Mouse (Mus musculus) right cerebral cortex, postnatal 10 days (tissue): ENCODE measurements at regions not wholly inside any gene's neighbourhood (a gene's known extent, or its start where the extent isn't known, plus 50 kb on each side); places are given as distances from the start of the nearest gene placed in this dataset.
A peak's percentile ranks its signal among the peaks of the same experiment; 100 is the strongest.

Source experiments
- DNase-seq, 2 experiments: peaks; one replicate each; pipeline ENCODE4 v3.0.0; 2021; ENCODE audit warnings: low spot score in 2 of 2

DNA sequence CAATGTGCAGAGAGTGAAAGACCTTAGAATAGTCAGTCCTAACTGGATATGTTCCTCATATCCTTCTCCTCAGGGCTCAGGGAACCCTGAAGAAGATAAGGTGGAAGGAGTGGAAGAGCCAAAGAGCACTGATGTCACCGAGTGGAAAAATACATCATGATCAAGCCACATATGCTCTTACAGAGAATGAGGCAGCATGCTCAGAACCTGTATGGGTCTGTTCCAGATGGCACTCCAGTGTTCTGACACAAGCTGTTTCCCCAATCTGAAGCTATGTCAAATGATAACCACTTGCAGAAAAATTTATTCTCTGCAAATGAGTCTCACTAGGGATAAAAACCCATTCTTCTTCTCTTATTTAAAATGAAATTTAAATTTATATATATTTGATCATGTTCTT is 572.6 kb upstream of the Robo2 start:
- DNase-seq, result no peak

GRCm38 (mm10) chr16:74966099-74966498 is 554.5 kb upstream of the Robo2 start:
- DNase-seq, result no peak

- DNase-seq, result no peak
Measured at GRCm38 (mm10) chr16:74929739-74930138, 518.1 kb upstream of the Robo2 start.

GRCm38 (mm10) chr16:74900835-74901234 is 489.2 kb upstream of the Robo2 start:
- DNase-seq, result peak; percentile 35 to 39

- no peak for DNase-seq
Measured at GRCm38 (mm10) chr16:74887724-74888123, 476.1 kb upstream of the Robo2 start.

GRCm38 (mm10) chr16:74878603-74879002 is 467.0 kb upstream of the Robo2 start:
- no peak for DNase-seq

DNA sequence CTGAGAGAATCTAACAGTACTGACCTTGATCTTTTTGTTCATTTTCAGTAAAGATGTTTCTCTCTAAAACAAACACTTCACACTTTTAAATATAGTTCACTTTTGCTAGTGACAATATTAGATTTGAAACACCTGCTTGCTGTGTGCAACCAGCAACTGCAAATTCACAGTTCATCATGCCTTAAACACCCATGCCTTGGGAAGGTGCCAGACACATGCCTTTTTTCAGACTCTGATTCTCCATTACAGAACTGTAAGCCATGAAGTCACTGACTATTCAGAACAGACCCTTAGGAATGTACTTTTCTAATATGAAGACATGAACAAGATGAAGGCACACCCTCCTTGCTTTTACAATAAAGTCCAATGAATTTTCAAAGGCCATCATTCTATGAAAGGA is 462.1 kb upstream of the Robo2 start:
- DNase-seq, result peak; percentile 29 to 38

DNA sequence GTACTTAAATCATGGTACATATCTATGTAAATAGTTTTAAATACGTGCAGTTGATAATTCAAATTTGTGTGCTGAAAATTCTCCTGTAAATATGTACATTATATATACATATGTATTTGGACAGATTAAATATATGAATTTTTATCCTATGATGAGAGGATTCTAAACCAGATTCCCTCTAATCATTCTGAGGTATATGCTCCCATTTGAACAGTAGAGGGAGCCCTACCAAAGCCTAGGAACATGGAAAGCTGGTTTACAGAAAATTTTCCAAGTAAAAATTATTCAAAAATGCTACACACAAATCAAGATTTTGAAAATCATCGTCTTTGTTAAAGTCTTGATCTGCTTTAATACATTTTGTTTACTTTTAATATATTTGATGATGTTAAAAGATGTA is 446.1 kb upstream of the Robo2 start:
- DNase-seq, result no peak

DNA sequence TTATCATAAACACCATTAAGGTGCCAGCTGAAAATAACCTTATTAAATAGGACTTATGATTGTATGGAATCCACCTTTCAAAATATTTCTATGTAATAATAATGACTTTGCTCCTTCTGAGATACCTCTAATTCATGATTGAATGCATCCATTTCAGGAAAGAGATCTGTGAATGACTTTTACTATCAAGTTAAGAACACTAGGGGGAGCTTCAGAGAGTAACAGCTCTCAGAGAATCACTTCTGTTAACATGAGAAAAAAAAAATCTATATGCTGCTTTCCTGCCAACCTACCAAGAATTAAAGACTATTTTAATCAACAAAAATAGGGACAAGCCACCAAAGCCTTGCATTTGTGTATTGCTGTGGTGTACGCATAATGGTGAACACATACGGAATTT is 428.4 kb upstream of the Robo2 start:
- DNase-seq, result no peak

DNA sequence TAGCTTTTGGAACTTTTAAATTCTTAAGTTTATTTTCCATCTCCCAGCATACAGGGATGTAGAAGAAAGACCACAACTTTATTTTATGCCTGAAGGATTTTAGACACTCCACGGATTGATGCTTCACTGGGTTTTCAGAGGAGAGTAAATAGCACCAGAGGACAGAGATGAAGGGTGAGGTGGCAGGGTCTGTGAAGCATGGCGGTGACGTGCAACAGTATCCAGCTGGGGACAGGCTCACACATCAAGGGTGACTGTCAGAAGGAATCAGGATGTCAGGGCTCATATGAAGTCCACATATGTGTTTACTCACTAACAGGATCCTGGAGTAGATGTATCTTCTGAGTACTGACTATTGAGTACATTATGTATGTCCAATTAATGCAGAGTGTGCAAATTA is 402.8 kb upstream of the Robo2 start:
- no peak for DNase-seq

DNA sequence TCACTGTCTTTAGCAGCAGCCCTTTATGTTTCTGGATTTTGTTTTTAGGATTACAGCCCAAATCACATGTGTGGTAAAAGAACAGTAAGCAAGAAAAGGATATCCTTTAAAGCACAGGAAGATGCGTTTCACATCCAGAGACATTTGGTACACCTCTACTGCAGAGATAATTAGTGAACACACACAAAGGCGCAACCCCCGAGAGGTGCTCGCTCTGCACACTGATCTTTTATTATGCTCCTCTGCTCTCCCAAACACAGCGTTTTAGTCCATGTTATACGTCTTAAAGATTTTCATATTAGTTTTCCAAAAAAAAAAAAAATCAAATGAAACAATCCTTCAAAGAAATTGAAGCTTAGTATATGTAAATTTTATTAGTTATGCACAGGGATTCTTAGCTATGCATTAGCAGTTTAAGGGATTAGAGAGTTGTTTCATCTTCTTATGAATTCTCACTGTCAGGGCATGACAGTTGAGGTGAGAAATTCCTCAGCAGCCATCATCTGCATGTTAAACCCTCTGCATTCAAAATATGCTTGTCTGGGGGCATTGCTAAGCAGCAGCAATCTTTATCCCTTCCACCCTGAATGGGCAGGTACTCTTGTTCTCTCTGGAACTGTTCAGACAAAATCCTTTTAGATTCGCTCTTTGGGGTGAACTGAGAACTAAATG is 397.7 kb upstream of the Robo2 start:
- DNase-seq, result no peak

- no peak for DNase-seq
Measured at GRCm38 (mm10) chr16:74806775-74807174, 395.1 kb upstream of the Robo2 start.

DNA sequence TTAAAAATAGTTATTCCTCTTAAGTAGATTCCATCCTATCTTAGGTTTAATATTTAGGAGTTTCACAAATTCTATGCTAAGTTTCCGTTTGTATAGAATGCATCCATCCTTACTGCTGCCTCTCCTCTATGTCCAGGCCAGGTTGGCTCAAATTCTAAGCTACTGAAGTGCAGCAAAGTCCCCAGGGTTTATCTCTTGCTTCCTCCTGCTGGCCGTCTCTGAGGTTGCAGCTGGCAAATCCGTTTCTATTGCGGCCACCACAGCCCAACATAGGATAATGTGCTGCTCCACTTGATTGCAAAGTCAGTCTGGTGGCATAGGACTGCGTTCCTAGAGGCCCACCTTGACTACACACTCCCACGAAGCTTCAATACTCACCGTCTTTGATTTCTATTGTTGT is 389.7 kb upstream of the Robo2 start:
- peak; percentile 48 to 63 for DNase-seq

GRCm38 (mm10) chr16:74796303-74796653 is 384.7 kb upstream of the Robo2 start:
- DNase-seq, result no peak

GRCm38 (mm10) chr16:74795360-74796302 is 384.0 kb upstream of the Robo2 start:
- DNase-seq, result no peak

DNA sequence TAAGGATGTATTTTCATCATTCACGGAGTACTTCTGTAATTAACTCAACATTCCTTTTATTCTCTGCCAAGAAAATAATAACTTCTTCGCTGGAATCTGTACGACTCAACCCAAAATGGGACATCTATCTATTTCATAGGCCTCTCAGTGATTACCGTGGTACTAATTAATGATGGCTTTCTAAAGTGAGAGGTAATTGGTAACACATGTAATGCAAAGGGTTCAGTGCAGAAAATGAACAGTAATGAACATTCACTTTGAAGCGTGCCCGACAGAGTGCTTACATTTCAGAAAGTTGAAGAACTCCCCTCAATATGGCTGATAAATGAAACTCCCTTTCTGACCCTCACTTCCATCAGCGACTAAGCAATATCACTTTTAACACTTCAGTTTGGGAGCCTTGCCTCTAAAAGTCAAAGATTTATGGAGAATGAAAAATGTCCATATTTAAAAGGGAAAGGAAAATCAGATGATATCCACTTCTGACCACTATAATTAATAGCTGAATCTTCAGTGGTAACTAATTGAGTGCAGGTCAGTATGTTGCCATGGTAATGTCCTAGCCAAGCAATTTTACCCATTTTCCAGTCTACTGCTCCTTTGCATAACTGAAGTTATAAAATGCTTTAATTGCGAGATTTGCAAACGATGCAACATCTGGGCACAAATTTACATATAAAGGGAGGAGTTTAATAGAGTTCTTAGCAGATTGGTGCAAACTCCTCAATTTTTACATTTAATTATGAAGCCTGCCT is 373.9 kb upstream of the Robo2 start:
- DNase-seq, result no peak

- DNase-seq, result no peak
Measured at GRCm38 (mm10) chr16:74780388-74780787, 368.8 kb upstream of the Robo2 start.

DNA sequence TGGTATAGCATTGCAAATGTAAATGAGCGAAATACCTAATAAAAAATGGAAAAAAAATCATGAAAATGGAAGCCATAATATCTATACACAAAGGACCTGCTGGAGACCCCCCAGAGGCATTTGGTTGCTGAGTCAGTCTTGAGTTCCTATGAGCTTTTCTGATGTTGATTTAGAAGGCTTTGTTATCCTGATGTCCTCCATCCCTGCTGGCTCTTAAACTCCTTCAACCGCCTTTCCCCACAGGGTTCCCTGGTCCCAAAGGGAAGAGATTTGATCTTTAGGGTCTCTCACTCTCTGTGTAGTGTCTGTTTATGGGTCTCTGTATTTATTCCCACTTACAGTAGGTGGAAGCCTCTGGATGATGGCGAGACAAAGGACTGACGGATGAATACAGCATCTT is 356.6 kb upstream of the Robo2 start:
- DNase-seq, result no peak

DNA sequence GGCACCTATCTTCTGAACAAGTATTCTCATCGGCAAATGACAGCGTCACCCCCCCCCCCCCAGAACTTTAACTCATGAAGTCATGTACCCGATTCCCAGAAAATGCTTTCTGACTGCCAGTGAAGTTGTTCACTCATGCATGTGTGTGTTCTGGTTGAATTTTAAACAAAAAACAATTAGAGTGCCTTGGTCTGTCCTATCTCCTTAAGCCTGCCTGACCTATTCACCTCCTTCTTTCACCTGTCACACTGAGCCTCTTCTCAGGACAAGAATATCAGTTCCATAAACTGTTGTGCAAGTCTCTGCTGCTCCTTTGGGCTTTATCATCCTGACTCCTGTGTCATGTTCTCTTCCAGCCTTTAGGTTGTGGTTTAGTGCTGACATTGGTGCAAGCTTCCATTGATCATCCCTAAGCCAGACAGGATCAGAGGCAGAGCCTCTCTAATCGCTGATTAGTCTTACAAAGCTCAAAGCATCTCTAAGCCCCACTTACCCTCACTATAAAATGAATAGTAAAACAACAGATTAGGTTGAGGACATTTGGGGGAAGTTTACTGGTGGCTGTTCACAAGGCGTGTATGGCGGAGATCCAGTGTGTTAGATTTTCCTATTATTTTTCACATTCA is 345.2 kb upstream of the Robo2 start:
- no peak for DNase-seq

DNA sequence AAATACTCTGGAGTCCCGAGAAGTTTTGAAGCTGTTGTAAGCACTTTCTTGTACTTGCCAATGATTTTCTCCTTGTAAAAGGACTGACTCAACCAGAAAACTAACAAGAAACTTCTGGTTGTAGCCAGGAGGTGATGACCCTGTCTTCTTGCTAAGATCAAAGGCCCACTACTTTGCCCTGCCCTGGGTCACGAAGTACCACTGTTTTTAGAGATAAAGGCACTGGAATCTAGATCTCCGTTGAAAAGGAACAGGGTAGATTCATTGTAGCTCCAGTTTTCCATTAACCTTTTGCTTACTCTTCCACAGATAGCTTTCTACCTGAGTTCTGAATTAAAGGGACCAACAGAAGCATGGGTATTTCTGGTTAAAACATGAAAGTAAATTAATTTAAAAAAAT is 339.3 kb upstream of the Robo2 start:
- DNase-seq, result no peak

DNA sequence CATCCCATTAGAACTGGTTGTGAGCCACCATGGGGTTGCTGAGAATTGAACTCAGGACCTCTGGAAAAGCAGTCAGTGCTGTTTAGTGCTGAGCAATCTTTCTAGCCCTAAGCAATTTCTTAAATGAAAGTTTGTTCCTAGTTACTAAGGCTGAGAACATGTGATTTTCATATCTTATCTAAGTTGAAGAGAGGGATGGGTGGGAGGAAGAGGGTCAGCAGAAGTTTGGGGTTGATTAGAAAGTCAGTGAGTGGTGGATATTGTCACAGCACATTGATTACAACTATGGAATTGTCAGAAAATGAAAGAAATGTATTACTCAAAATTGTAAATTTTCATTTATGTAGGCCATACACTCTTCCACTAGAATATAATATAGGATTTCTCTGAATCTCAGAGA is 337.4 kb upstream of the Robo2 start:
- DNase-seq, result no peak

DNA sequence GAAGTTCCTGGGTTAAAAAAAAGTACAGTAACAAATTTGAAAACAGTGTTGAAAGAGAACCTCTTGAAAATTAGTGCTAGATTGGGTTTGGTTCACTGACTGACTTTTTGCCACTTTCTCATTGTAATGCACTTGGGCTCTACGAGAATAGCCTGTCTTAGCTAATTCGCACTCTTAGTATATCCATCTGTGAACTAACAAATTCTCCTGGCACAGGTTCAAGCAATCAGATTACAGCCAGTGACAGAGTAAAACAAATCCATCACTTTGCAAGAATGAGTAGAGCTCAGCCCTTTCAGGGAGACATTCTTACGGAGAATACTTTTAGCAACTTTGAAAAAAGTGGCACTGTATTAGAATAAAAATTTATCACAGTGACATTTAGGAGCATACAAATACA is 331.9 kb upstream of the Robo2 start:
- no peak for DNase-seq
